ENCODE assay signal across 8 mouse cellular contexts in genomic region chr9:121385749-121386350, GRCm38 (mm10).
DNase-seq lines count a peak whose midpoint lies in the region; ATAC-seq lines count a peak whose summit lies in the region.
"Had no signal": no experiment of that assay in that cellular context is flagged by ENCODE, and none has a peak within 500 bp of the region (broad histone marks: within the 10 kb centered on the region; RNA-seq: fewer than 3 reads in every experiment).

No protein-coding gene starts in this region.

- H3K27me3 ChIP-seq in heart, embryonic 13.5 days (replicated peaks), result no peaks in the 10 kb centered on the region
- H3K27me3 ChIP-seq in neural tube, embryonic 12.5 days (replicated peaks), result no peaks in the 10 kb centered on the region
- H3K27me3 ChIP-seq in hindbrain, embryonic 13.5 days, result no peaks in the 10 kb centered on the region
- H3K27me3 ChIP-seq: Patski had no signal

- H3K4me3 ChIP-seq in heart, embryonic 13.5 days, result no peak overlapping the region
- H3K4me3 ChIP-seq in neural tube, embryonic 12.5 days, result no peak overlapping the region
- H3K4me3 ChIP-seq in hindbrain, embryonic 13.5 days, result no peak overlapping the region

- no peaks in the 10 kb centered on the region for H3K9me3 ChIP-seq in heart, embryonic 13.5 days
- H3K9me3 ChIP-seq in neural tube, embryonic 12.5 days, result no peaks in the 10 kb centered on the region
- H3K9me3 ChIP-seq in hindbrain, embryonic 13.5 days, result no peaks in the 10 kb centered on the region

- 80% methylated on average over 12 of the region's 12 CpGs for WGBS in heart, embryonic 13.5 days
- WGBS in neural tube, embryonic 12.5 days, result 87% methylated on average over 12 of the region's 12 CpGs
- WGBS in hindbrain, embryonic 13.5 days, result 77% methylated on average over 12 of the region's 12 CpGs

- H3K27ac ChIP-seq in heart, embryonic 13.5 days (replicated peaks), result no peak overlapping the region
- H3K27ac ChIP-seq in neural tube, embryonic 12.5 days, result no peak overlapping the region
- H3K27ac ChIP-seq in hindbrain, embryonic 13.5 days, result peak overlapping the region; percentile 32; the same call in 1 of the 2 replicates

- H3K4me1 ChIP-seq in heart, embryonic 13.5 days, result peaks cover 67% of the 10 kb centered on the region
- peaks cover 21% of the 10 kb centered on the region for H3K4me1 ChIP-seq in neural tube, embryonic 12.5 days
- H3K4me1 ChIP-seq in hindbrain, embryonic 13.5 days (replicated peaks), result peaks cover 59% of the 10 kb centered on the region

- DNase-seq in heart, adult 8-10 months (ENCODE audit: low spot score), result no peak
- DNase-seq in neural tube, embryonic 10.5 days (ENCODE audit: extremely low spot score, low spot score), result no peak
- DNase-seq in right cerebral cortex, postnatal 25 days, result no peak
- DNase-seq in retina, embryonic 14.5 days (ENCODE audit: low spot score), result no peak

- H3K9ac ChIP-seq in heart, embryonic 13.5 days, result peak overlapping the region; percentile 72; the same call in 1 of the 2 replicates
- H3K9ac ChIP-seq in neural tube, embryonic 12.5 days, result 0 out of 2 replicates have a peak overlapping the region, but pooled peaks have one; percentile 26
- H3K9ac ChIP-seq in hindbrain, embryonic 13.5 days, result peak overlapping the region; percentile 49; the same call in 1 of the 2 replicates

- H3K36me3 ChIP-seq in heart, embryonic 13.5 days, result peaks cover 5% of the 10 kb centered on the region
- H3K36me3 ChIP-seq in neural tube, embryonic 12.5 days, result no peaks in the 10 kb centered on the region
- H3K36me3 ChIP-seq in hindbrain, embryonic 13.5 days, result no peaks in the 10 kb centered on the region

- H3K4me2 ChIP-seq in heart, embryonic 13.5 days, result no peak overlapping the region
- no peak overlapping the region for H3K4me2 ChIP-seq in neural tube, embryonic 12.5 days (replicated peaks)
- no peak overlapping the region for H3K4me2 ChIP-seq in hindbrain, embryonic 13.5 days

- no peak for ATAC-seq in heart, embryonic 13.5 days (ENCODE audit: extremely low read depth, insufficient number of reproducible peaks, low FRiP score, low TSS enrichment)
- ATAC-seq in neural tube, embryonic 12.5 days (ENCODE audit: low FRiP score, low read depth), result no peak
- no peak for ATAC-seq in hindbrain, embryonic 13.5 days (ENCODE audit: low FRiP score)
- ATAC-seq: Patski had no signal
